Mouse (Mus musculus): ENCODE data around the gene Cd3d. TPM values are rescaled to one million over a fixed set of nuclear protein-coding genes. Genes with fewer than 3 reads are reported as not detected.

Cd3d gene
- polyA plus RNA-seq, 1 experiment, result not detected

DNA sequence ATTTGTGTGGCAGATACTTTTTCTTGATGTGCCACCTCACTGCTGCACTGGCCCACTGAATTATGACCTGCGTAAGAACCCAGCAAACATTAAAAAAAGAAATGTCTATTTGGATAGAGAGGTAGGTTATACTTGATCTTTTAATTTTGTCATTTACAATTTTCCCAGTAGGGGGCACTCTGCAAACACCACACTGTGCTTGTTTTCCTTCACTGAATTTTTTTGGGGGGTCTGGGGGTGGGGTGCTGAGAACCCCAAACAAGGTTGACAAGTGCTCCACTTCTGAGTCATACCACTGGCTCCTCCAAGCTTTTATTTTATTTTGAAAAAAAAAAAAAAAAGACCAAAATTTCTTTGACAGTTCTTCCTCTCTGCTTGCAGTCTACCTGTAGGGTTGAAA is 12.1 kb upstream of the Cd3d start:
- Histone ChIP-seq H3K27ac (ENCODE audit: insufficient read depth, low read length) (no peak overlapping the region), H3K4me3 (ENCODE audit: insufficient read depth, low read length) (no peak overlapping the region), H3K4me1 (ENCODE audit: control insufficient read depth, insufficient read depth, low read length) (no peaks in the 10 kb centered on the region)
- TF ChIP-seq POLR2A (IDR thresholded peaks at IDR 0.05; ENCODE audit: extremely low read depth, insufficient read depth, low read length), result no peak
- TF ChIP-seq CTCF (IDR thresholded peaks at IDR 0.05; ENCODE audit: extremely low read depth, insufficient read depth, low read length), result no peak

DNA sequence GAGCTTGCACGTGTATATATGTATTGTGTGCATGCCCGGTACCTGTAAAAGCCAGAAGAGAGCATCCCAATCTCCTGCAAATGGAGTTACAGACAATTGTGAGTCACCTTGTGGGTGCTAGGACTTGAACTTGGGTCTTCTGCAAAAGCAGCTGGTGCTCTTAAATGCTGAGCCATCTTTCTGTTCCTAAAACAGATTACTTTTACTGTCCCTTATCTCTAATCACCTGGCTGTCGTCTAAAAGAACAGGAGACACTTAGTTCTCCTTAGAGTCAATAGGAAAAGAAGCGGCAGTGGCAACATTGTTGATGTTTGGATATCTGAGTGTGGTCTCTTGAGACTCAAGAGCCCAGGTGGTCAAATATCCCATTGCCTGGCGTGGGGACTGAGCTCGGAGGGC is 3.8 kb upstream of the Cd3d start:
- Histone ChIP-seq H3K4me1 (ENCODE audit: control insufficient read depth, insufficient read depth, low read length) (no peaks in the 10 kb centered on the region), H3K4me3 (ENCODE audit: insufficient read depth, low read length) (no peak overlapping the region), H3K27ac (ENCODE audit: insufficient read depth, low read length) (no peak overlapping the region)
- TF ChIP-seq POLR2A (IDR thresholded peaks at IDR 0.05; ENCODE audit: extremely low read depth, insufficient read depth, low read length), result no peak
- no peak for TF ChIP-seq CTCF (IDR thresholded peaks at IDR 0.05; ENCODE audit: extremely low read depth, insufficient read depth, low read length)

DNA sequence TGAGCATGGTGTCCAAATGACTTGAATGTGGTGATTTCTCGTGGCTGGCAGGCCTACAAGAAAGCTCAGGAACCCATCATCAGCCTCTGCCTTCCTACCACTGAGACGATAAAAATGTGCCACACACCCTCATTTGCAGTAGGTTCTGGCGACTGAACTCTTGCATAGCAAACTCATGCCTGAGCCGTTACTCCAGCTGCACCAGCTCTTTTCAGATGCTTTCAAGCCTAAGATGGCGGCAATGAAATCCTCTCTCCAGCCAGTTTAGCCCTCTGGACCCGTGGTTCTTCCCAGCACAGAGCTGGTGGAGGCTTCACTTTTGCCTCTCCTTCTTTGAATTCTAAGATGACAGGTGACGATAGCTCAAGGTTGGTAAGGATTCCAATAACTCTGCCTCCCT is 1.8 kb upstream of the Cd3d start:
- no peaks in the 10 kb centered on the region for H3K4me1 ChIP-seq (ENCODE audit: control insufficient read depth, insufficient read depth, low read length)
- no peak overlapping the region for H3K27ac ChIP-seq (ENCODE audit: insufficient read depth, low read length)
- TF ChIP-seq CTCF (IDR thresholded peaks at IDR 0.05; ENCODE audit: extremely low read depth, insufficient read depth, low read length) (no peak), POLR2A (IDR thresholded peaks at IDR 0.05; ENCODE audit: extremely low read depth, insufficient read depth, low read length) (no peak)
- no peak overlapping the region for H3K4me3 ChIP-seq (ENCODE audit: insufficient read depth, low read length)

DNA sequence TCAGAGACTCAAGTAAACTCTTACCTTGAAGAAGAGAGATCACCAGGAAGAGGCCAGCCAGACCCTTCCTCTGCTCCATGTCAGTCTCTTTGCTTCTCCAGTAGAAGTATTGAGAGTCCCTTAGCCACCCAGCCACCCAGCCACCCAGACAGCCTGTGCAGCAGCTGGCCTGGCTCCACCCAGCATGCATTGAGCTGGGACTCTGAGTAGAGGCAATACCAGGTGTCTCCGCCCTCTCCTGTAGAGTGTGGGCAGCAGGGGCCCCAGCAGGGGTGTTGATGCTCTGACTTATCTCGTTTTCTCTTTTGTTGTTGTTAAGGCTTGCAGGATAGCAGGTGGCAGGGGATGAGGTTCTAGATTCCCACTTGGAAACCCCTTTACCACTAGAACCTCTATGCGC is 1.3 kb upstream of the Cd3d start, which contains the start of gene Cd3g:
Gene Cd3g (minus strand): TSS at position 190 of the 400 bp plus-strand sequence.
- no peak within 1 kb of the TSS for H3K27ac ChIP-seq (ENCODE audit: insufficient read depth, low read length)
- H3K4me1 ChIP-seq (ENCODE audit: control insufficient read depth, insufficient read depth, low read length), result no peaks in the 10 kb centered on the region
- no peak for TF ChIP-seq POLR2A (IDR thresholded peaks at IDR 0.05; ENCODE audit: extremely low read depth, insufficient read depth, low read length)
- no peak for TF ChIP-seq CTCF (IDR thresholded peaks at IDR 0.05; ENCODE audit: extremely low read depth, insufficient read depth, low read length)
- no peak within 1 kb of the TSS for H3K4me3 ChIP-seq (ENCODE audit: insufficient read depth, low read length)

DNA sequence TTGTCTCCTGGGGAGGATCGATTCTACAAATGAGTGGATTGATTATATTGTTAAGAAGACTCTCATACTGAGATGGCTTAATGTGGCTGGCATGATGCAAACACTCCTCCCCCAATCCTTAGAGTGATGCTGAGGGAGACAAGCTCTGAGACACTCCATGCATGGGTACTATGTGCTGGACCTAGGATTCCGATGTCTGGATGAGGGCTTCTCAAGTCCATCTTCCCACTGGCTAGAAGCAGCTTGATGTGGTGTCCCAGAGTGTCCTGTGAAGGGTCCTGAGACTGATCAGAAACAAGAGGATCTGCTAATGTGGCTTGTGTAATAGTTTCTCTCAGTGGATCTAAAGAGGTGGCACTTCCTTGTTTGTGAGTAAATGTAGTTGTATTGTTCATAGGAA is 482 bp upstream of the Cd3d start:
- no peak overlapping the region for H3K27ac ChIP-seq (ENCODE audit: insufficient read depth, low read length)
- no peaks in the 10 kb centered on the region for H3K4me1 ChIP-seq (ENCODE audit: control insufficient read depth, insufficient read depth, low read length)
- no peak for TF ChIP-seq POLR2A (IDR thresholded peaks at IDR 0.05; ENCODE audit: extremely low read depth, insufficient read depth, low read length)
- TF ChIP-seq CTCF (IDR thresholded peaks at IDR 0.05; ENCODE audit: extremely low read depth, insufficient read depth, low read length), result no peak
- no peak overlapping the region for H3K4me3 ChIP-seq (ENCODE audit: insufficient read depth, low read length)

DNA sequence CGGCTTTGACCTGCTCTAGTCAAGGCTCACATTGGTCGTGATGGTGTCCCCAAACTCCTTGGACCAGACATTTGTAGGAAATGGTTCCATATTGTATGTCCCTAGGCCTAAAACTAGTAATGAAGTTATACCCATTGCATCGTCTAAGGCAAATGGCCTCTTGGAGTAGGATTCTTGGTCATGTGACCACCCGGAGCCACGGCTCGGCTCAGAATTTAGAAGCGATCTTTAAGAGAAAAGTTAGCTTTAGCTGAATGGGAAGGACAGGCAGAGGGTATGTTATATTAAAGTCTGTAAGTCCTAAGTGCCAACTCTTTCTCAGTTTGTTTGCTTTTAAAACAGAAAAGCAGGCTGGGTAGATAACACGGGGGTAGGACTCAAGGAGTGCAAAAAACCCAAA is 495 bp downstream of the Cd3d start:
- TF ChIP-seq CTCF (IDR thresholded peaks at IDR 0.05; ENCODE audit: extremely low read depth, insufficient read depth, low read length) (no peak), POLR2A (IDR thresholded peaks at IDR 0.05; ENCODE audit: extremely low read depth, insufficient read depth, low read length) (no peak)
- no peaks in the 10 kb centered on the region for H3K4me1 ChIP-seq (ENCODE audit: control insufficient read depth, insufficient read depth, low read length)
- no peak overlapping the region for H3K27ac ChIP-seq (ENCODE audit: insufficient read depth, low read length)
- no peak overlapping the region for H3K4me3 ChIP-seq (ENCODE audit: insufficient read depth, low read length)

DNA sequence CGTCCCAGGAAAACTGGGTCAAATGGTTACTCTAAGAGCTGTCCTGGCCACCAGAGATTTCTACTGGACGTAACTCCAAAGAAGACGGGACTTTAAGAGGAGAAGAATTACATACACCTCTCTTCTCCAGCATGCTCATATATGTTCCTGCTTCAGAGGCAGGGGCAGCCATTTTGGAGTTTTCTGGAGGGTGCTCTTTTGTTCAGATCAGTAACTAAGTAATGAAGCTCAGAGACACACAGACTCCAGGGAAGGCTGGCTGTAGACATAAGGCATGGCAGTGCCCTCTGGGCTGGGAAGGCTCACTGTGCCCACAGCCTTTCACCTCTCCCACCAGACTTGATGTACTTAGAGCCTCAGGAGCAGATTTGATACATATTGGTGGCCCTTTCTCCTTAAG is 945 bp downstream of the Cd3d start:
- no peak overlapping the region for H3K27ac ChIP-seq (ENCODE audit: insufficient read depth, low read length)
- H3K4me3 ChIP-seq (ENCODE audit: insufficient read depth, low read length), result no peak overlapping the region
- TF ChIP-seq POLR2A (IDR thresholded peaks at IDR 0.05; ENCODE audit: extremely low read depth, insufficient read depth, low read length) (no peak), CTCF (IDR thresholded peaks at IDR 0.05; ENCODE audit: extremely low read depth, insufficient read depth, low read length) (no peak)
- H3K4me1 ChIP-seq (ENCODE audit: control insufficient read depth, insufficient read depth, low read length), result no peaks in the 10 kb centered on the region

DNA sequence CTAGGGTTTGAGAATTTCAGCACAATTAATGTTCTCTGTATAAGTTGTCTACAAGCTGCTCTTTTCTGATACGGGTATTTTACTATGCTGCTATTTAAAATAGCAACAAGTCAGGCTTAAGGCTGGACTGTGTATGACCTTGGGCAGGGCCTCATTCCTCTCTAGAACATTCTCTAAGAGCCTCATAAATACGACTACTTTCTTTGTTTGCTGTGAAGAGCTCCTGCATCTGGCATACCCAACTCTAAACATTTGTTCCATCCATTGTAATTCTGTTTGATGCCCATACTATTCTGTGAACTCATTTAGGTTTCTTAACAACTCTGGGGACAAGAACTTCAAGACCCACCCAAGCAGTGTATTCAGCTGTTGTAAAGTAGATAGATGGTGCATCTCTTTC is 1.4 kb downstream of the Cd3d start:
- H3K27ac ChIP-seq (ENCODE audit: insufficient read depth, low read length), result no peak overlapping the region
- no peak overlapping the region for H3K4me3 ChIP-seq (ENCODE audit: insufficient read depth, low read length)
- TF ChIP-seq POLR2A (IDR thresholded peaks at IDR 0.05; ENCODE audit: extremely low read depth, insufficient read depth, low read length) (no peak), CTCF (IDR thresholded peaks at IDR 0.05; ENCODE audit: extremely low read depth, insufficient read depth, low read length) (no peak)
- H3K4me1 ChIP-seq (ENCODE audit: control insufficient read depth, insufficient read depth, low read length), result no peaks in the 10 kb centered on the region

DNA sequence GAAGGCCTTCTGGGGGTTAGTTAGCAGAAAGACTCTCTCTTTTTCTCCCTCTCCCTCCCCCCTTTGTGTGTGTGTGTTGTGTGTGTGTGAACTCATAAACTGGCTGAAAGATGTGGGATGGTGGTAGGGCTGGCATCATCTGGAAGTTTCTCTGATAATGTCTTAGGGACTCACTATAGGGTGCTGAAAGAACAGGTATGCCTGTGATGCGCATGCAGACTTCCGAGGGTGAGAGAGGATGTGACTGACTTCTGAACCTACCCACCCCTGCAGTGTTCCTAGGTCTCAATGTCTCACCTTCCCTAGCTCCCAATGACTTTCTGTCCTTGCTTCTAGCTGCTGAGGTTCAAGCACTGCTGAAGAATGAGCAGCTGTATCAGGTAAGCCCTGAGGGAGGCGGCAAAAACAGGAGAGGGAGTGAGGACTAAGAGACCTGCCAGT is 4.2 kb downstream of the Cd3d start:
- H3K27ac ChIP-seq (ENCODE audit: insufficient read depth, low read length), result no peak overlapping the region
- no peaks in the 10 kb centered on the region for H3K4me1 ChIP-seq (ENCODE audit: control insufficient read depth, insufficient read depth, low read length)
- no peak for TF ChIP-seq POLR2A (IDR thresholded peaks at IDR 0.05; ENCODE audit: extremely low read depth, insufficient read depth, low read length)
- TF ChIP-seq CTCF (IDR thresholded peaks at IDR 0.05; ENCODE audit: extremely low read depth, insufficient read depth, low read length), result no peak
- no peak overlapping the region for H3K4me3 ChIP-seq (ENCODE audit: insufficient read depth, low read length)

DNA sequence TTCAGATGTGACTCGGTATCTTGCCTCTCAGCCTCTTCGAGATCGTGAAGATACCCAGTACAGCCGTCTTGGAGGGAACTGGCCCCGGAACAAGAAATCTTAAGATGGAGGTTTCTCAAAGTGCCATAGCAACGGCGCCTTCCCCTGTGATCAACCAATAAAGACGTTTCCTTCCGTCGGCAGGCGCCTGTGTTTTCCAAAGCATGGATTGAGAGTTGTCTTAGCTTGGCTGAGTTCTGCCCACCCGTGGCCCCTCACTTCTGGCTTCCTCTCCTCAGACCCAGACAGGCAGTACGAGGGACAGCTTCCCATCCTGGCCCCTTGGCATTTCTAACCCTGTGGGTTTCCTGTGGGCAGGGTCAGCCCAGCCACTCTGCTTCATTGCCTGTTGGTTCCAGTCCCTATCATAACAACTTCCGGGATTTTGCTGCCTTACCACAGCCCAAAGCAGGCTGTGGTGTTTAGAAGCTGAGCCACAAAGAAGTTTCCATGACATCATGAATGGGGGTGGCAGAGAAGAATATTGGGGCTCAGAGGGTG is 4.7 kb downstream of the Cd3d start:
- H3K27ac ChIP-seq (ENCODE audit: insufficient read depth, low read length), result no peak overlapping the region
- no peak overlapping the region for H3K4me3 ChIP-seq (ENCODE audit: insufficient read depth, low read length)
- no peak for TF ChIP-seq POLR2A (IDR thresholded peaks at IDR 0.05; ENCODE audit: extremely low read depth, insufficient read depth, low read length)
- TF ChIP-seq CTCF (IDR thresholded peaks at IDR 0.05; ENCODE audit: extremely low read depth, insufficient read depth, low read length), result no peak
- H3K4me1 ChIP-seq (ENCODE audit: control insufficient read depth, insufficient read depth, low read length), result no peaks in the 10 kb centered on the region

Measured in cortical plate, adult 2 months (tissue).